Mouse (Mus musculus) MEL (cell line): ENCODE results near the gene Scamp2.

Source experiments
- EP300 ChIP-seq, 2 experiments: IDR thresholded peaks; 2 replicates each; pipeline ENCODE4 v1.6.1; 2011; ENCODE audit warnings: improper control_type of control experiment in 2 of 2, low read length in 2 of 2, low read depth in 1 of 2, mild to moderate bottlenecking in 1 of 2
- ZC3H11A ChIP-seq: IDR thresholded peaks from 2 replicates; pipeline ENCODE4 v1.6.1; 2012; ENCODE audit warnings: low read depth, mild to moderate bottlenecking, inconsistent platforms, low read length, improper control_type of control experiment

GRCm38 (mm10) chr9:57568500-57568899, 7.8 kb downstream of the Scamp2 start:
- no peak for TF ChIP-seq ZC3H11A
- TF ChIP-seq EP300 (IDR thresholded peaks at IDR 0.05; ENCODE audit: low read depth in 1 of 2, low read length in 2 of 2): no peak
